Mouse (Mus musculus) MEL (cell line): ENCODE results near the gene Aff3. TPM values are rescaled to one million over a fixed set of nuclear protein-coding genes. Genes with fewer than 3 reads are reported as not detected.

ENCODE experiments used
- DNase-seq: peaks from one replicate; pipeline ENCODE4 v3.0.0; 2011; ENCODE audit warnings: low read depth, low spot score
- H3K27ac ChIP-seq: 2 replicates; pipeline ENCODE4 v1.5.1; 2012; ENCODE audit warnings: low read depth, mild to moderate bottlenecking, control low read depth, low read length, moderate library complexity; ENCODE audit not compliant: control insufficient read depth
- H3K27me3 ChIP-seq, 2 experiments: fragments of 150-350 bp in 1 of 2; sonication (generic) in 1 of 2; 2 replicates each; pipeline ENCODE4 v1.6.1; 2012; ENCODE audit warnings: low read length in 2 of 2, mild to moderate bottlenecking in 2 of 2, improper control_type of control experiment in 1 of 2, moderate library complexity in 1 of 2; ENCODE audit not compliant: insufficient read depth in 2 of 2, control insufficient read depth in 1 of 2
- H3K36me3 ChIP-seq, 2 experiments: 2 replicates each; pipeline ENCODE4 v1.6.1; 2012 to 2014; ENCODE audit warnings: low read length in 2 of 2, improper control_type of control experiment in 1 of 2, inconsistent platforms in 1 of 2, mild to moderate bottlenecking in 1 of 2; ENCODE audit not compliant: insufficient read depth in 2 of 2, control insufficient read depth in 1 of 2
- H3K4me1 ChIP-seq, 2 experiments: fragments of 150-350 bp in 1 of 2; sonication (generic) in 1 of 2; 2 replicates each; pipeline ENCODE4 v1.6.1; 2012; ENCODE audit warnings: low read length in 2 of 2, improper control_type of control experiment in 1 of 2, mild to moderate bottlenecking in 1 of 2; ENCODE audit not compliant: insufficient read depth in 2 of 2, control insufficient read depth in 1 of 2
- H3K4me3 ChIP-seq, 2 experiments: fragments of 150-350 bp in 1 of 2; sonication (generic) in 1 of 2; 2 replicates each; pipeline ENCODE4 v1.5.1; 2012; ENCODE audit warnings: low read depth in 2 of 2, low read length in 2 of 2, mild to moderate bottlenecking in 2 of 2, moderate library complexity in 2 of 2, control low read depth in 1 of 2, improper control_type of control experiment in 1 of 2; ENCODE audit not compliant: control insufficient read depth in 1 of 2, insufficient read depth in 1 of 2
- H3K79me2 ChIP-seq: 2 replicates; pipeline ENCODE4 v1.6.1; 2012; ENCODE audit warnings: mild to moderate bottlenecking, low read length, moderate library complexity; ENCODE audit not compliant: control insufficient read depth, poor library complexity, insufficient read depth
- H3K9ac ChIP-seq: 2 replicates; pipeline ENCODE4 v1.6.1; 2012; ENCODE audit warnings: low read depth, mild to moderate bottlenecking, control low read depth, low read length, moderate library complexity; ENCODE audit not compliant: control insufficient read depth, poor library complexity, severe bottlenecking
- H3K9me3 ChIP-seq: fragments of 150-350 bp; sonication (generic); replicated peaks from 2 replicates; pipeline ENCODE4 v1.6.1; 2012; ENCODE audit warnings: mild to moderate bottlenecking, low read length, improper control_type of control experiment, moderate library complexity; ENCODE audit not compliant: insufficient read depth
- CTCF ChIP-seq, 3 experiments: IDR thresholded peaks in 2 of 3; conservative IDR thresholded peaks in 1 of 3; 2 replicates each; pipeline ENCODE4 v1.5.1; 2011 to 2012; ENCODE audit warnings: low read length in 3 of 3, low read depth in 2 of 3, mild to moderate bottlenecking in 2 of 3, improper control_type of control experiment in 1 of 3, inconsistent platforms in 1 of 3, mixed read lengths in 1 of 3, moderate library complexity in 1 of 3; ENCODE audit not compliant: control insufficient read depth in 1 of 3, insufficient read depth in 1 of 3, poor library complexity in 1 of 3, severe bottlenecking in 1 of 3
- ETS1 ChIP-seq: IDR thresholded peaks from 2 replicates; pipeline ENCODE4 v1.6.1; 2012; ENCODE audit warnings: low read depth, mild to moderate bottlenecking, inconsistent platforms, low read length, improper control_type of control experiment, moderate library complexity
- GABPA ChIP-seq: IDR thresholded peaks from 2 replicates; pipeline ENCODE4 v1.6.1; 2012; ENCODE audit warnings: low read depth, mild to moderate bottlenecking, inconsistent platforms, low read length, improper control_type of control experiment, moderate library complexity
- GATA1 ChIP-seq: IDR thresholded peaks from 2 replicates; pipeline ENCODE4 v1.6.1; 2011; ENCODE audit warnings: low read depth, low read length, improper control_type of control experiment
- MAX ChIP-seq: IDR thresholded peaks from 2 replicates; pipeline ENCODE4 v1.6.1; 2011; ENCODE audit warnings: low read length, improper control_type of control experiment
- MAZ ChIP-seq: IDR thresholded peaks from 2 replicates; pipeline ENCODE4 v1.6.1; 2012; ENCODE audit warnings: low read depth, mild to moderate bottlenecking, inconsistent platforms, low read length, improper control_type of control experiment
- MXI1 ChIP-seq: IDR thresholded peaks from 2 replicates; pipeline ENCODE4 v1.6.1; 2011; ENCODE audit warnings: mild to moderate bottlenecking, low read depth, low read length, improper control_type of control experiment
- MYC ChIP-seq: IDR thresholded peaks from 2 replicates; pipeline ENCODE4 v1.6.1; 2011; ENCODE audit warnings: low read depth, mild to moderate bottlenecking, low read length, improper control_type of control experiment, moderate library complexity
- NELFE ChIP-seq: IDR thresholded peaks from 2 replicates; pipeline ENCODE4 v1.6.1; 2011; ENCODE audit warnings: low read depth, low read length, improper control_type of control experiment
- POLR2A ChIP-seq, 2 experiments: IDR thresholded peaks; 2 replicates each; pipeline ENCODE4 v1.6.1; 2011 to 2012; ENCODE audit warnings: low read length in 2 of 2, mild to moderate bottlenecking in 2 of 2, control low read depth in 1 of 2, improper control_type of control experiment in 1 of 2, low read depth in 1 of 2, moderate library complexity in 1 of 2; ENCODE audit not compliant: control insufficient read depth in 1 of 2, insufficient read depth in 1 of 2, poor library complexity in 1 of 2
- RCOR1 ChIP-seq: IDR thresholded peaks from 2 replicates; pipeline ENCODE4 v1.6.1; 2012; ENCODE audit warnings: low read depth, mild to moderate bottlenecking, inconsistent platforms, low read length, improper control_type of control experiment
- TAL1 ChIP-seq: IDR thresholded peaks from 2 replicates; pipeline ENCODE4 v1.6.1; 2012; ENCODE audit warnings: mild to moderate bottlenecking, inconsistent platforms, low read length, moderate library complexity, mixed read lengths
- TBP ChIP-seq: IDR thresholded peaks from 2 replicates; pipeline ENCODE4 v1.8.0; 2011; ENCODE audit warnings: low read depth, low read length, improper control_type of control experiment
- TCF12 ChIP-seq: IDR thresholded peaks from 2 replicates; pipeline ENCODE4 v1.6.1; 2014; ENCODE audit warnings: low read depth, mild to moderate bottlenecking, inconsistent platforms, low read length, improper control_type of control experiment, moderate library complexity
- USF1 ChIP-seq: IDR thresholded peaks from 2 replicates; pipeline ENCODE4 v1.6.1; 2014; ENCODE audit warnings: low read depth, mild to moderate bottlenecking, inconsistent platforms, low read length, improper control_type of control experiment, moderate library complexity
- USF2 ChIP-seq, 2 experiments: IDR thresholded peaks; 2 replicates each; pipeline ENCODE4 v1.6.1; 2011 to 2012; ENCODE audit warnings: improper control_type of control experiment in 2 of 2, low read length in 2 of 2, borderline replicate concordance in 1 of 2, inconsistent platforms in 1 of 2, low read depth in 1 of 2, mild to moderate bottlenecking in 1 of 2; ENCODE audit not compliant: insufficient read depth in 1 of 2
- polyA plus RNA-seq, 2 experiments: library from polyadenylated mRNA; stranded (reverse) in 1 of 2; unstranded in 1 of 2; fragments of >175 nt in 1 of 2; fragments of >200 nt in 1 of 2; gene quantifications; 2 replicates each; pipeline versions ENCODE4 v1.2.1 to v1.2.4; 2012; ENCODE audit warnings: low replicate concordance in 2 of 2, low read depth in 1 of 2; ENCODE audit not compliant: insufficient read length in 2 of 2, insufficient read depth in 1 of 2, missing spikeins in 1 of 2
- total RNA-seq: library from RNA; depleted of rRNA; stranded (reverse); fragments of 300-350 nt; gene quantifications from 2 replicates; pipeline ENCODE4 v1.2.3, GENCODE M21; 2012

The Aff3 gene
- total and polyA plus RNA-seq, 3 experiments, result 18.5 to 41.1 (median 25.4) TPM

- TF ChIP-seq GATA1, result peak; percentile 99
- TF ChIP-seq, all 39 proteins: peak for 16
Measured at GRCm38 (mm10) chr1:38499500-38499899, 165.3 kb downstream of the Aff3 start (continued).

GRCm38 (mm10) chr1:38497576-38497975 is 167.2 kb downstream of the Aff3 start:
- no peak for TF ChIP-seq MAZ
- no peak for TF ChIP-seq RCOR1
- TF ChIP-seq TCF12, result no peak
- TF ChIP-seq GATA1, result no peak
- TF ChIP-seq MYC, result no peak
- no peak for TF ChIP-seq TAL1
- no peak for TF ChIP-seq MXI1
- TF ChIP-seq CTCF (IDR thresholded peaks at IDR 0.05 in 2 of 3, conservative IDR thresholded peaks at IDR 0.05 in 1 of 3; ENCODE audit: control insufficient read depth in 1 of 3, insufficient read depth in 1 of 3, low read depth in 2 of 3, low read length in 3 of 3, poor library complexity in 1 of 3, severe bottlenecking in 1 of 3), result no peak
- TF ChIP-seq TBP, result no peak
- no peak for TF ChIP-seq USF2 (IDR thresholded peaks at IDR 0.05; ENCODE audit: borderline replicate concordance in 1 of 2, insufficient read depth in 1 of 2, low read depth in 1 of 2, low read length in 2 of 2)
- Histone ChIP-seq H3K27ac (no peak overlapping the region), H3K4me1 (peaks cover 5 to 17% of the 10 kb centered on the region in 2 experiments), H3K9me3 (no peaks in the 10 kb centered on the region), H3K79me2 (no peaks in the 10 kb centered on the region), H3K4me3 (no peak overlapping the region), H3K27me3 (no peaks in the 10 kb centered on the region), H3K9ac (no peak overlapping the region), H3K36me3 (peaks cover 0 to 19% of the 10 kb centered on the region in 2 experiments)
- DNase-seq, result no peak

GRCm38 (mm10) chr1:38496886-38497528 is 167.7 kb downstream of the Aff3 start:
- H3K4me1 ChIP-seq, result peaks cover 5 to 17% of the 10 kb centered on the region in 2 experiments
- no peaks in the 10 kb centered on the region for H3K9me3 ChIP-seq
- no peak for DNase-seq
- no peaks in the 10 kb centered on the region for H3K27me3 ChIP-seq
- peaks cover 0 to 19% of the 10 kb centered on the region in 2 experiments for H3K36me3 ChIP-seq
- TF ChIP-seq GABPA (no peak), MAX (no peak), MXI1 (no peak), ETS1 (no peak), NELFE (no peak), USF1 (no peak), POLR2A (IDR thresholded peaks at IDR 0.05; ENCODE audit: control insufficient read depth in 1 of 2, insufficient read depth in 1 of 2, low read depth in 1 of 2, low read length in 2 of 2, poor library complexity in 1 of 2) (no peak), TCF12 (no peak)
- no peaks in the 10 kb centered on the region for H3K79me2 ChIP-seq
- no peak overlapping the region for H3K4me3 ChIP-seq
- no peak overlapping the region for H3K27ac ChIP-seq
- no peak overlapping the region for H3K9ac ChIP-seq
